ENCODE assay signal across 19 mouse cellular contexts in genomic region chr8:78655351-78656045, GRCm38 (mm10).
DNase-seq lines count a peak whose midpoint lies in the region; ATAC-seq and TF ChIP-seq lines count a peak whose summit lies in the region.
"Had no signal": no experiment of that assay in that cellular context is flagged by ENCODE, and none has a peak within 500 bp of the region (broad histone marks: within the 10 kb centered on the region; RNA-seq: fewer than 3 reads in every experiment).

No protein-coding gene starts in this region.

- H3K79me2 ChIP-seq in myocyte (ENCODE audit: control insufficient read depth, insufficient read depth) = no peaks in the 10 kb centered on the region

- WGBS in intestine, postnatal 0 days = 46% methylated on average over 1 of the region's 1 CpGs
- 36% methylated on average over 1 of the region's 1 CpGs for WGBS in intestine, embryonic 15.5 days

- no peak overlapping the region for H3K4me3 ChIP-seq in intestine, postnatal 0 days (ENCODE audit: low read depth, low read length)
- H3K4me3 ChIP-seq in intestine, embryonic 15.5 days (replicated peaks) = no peak overlapping the region
- H3K4me3 ChIP-seq in myocyte = no peak overlapping the region
- H3K4me3 ChIP-seq: neural tube, embryonic 13.5 days had no signal

- DNase-seq in 416B (ENCODE audit: low read depth) (peak; percentile 44), adipocyte (ENCODE audit: low spot score) (peak; percentile 10)
- no peak for DNase-seq in thymus, postnatal 4 days
- DNase-seq in cerebellum, adult 8-10 months = no peak
- no peak for DNase-seq in gastrocnemius, postnatal 36 days
- DNase-seq: B cell, adult 2 months; cerebellum, adult 11-12 months; gastrocnemius, postnatal 14 days; heart, postnatal 36 days; kidney, adult 8-10 months; kidney, postnatal 4 days; right cerebral cortex, postnatal 4 days had no signal

- TF ChIP-seq CTCF in intestine, postnatal 0 days (IDR thresholded peaks at IDR 0.05; ENCODE audit: low read depth) = peak; percentile 26; the same call in 1 of the 2 replicates

- H3K27ac ChIP-seq in intestine, postnatal 0 days (ENCODE audit: low read depth, low read length) = peak overlapping the region; percentile 57; the same call in 1 of the 2 replicates
- H3K27ac ChIP-seq in intestine, embryonic 15.5 days = no peak overlapping the region
- H3K27ac ChIP-seq: liver, embryonic 14.5 days; neural tube, embryonic 13.5 days had no signal

- H3K27me3 ChIP-seq in intestine, postnatal 0 days (replicated peaks; ENCODE audit: control insufficient read depth, insufficient read depth, low read length) = no peaks in the 10 kb centered on the region
- H3K27me3 ChIP-seq in intestine, embryonic 15.5 days (replicated peaks) = no peaks in the 10 kb centered on the region
- H3K27me3 ChIP-seq in myocyte (ENCODE audit: control insufficient read depth, insufficient read depth, insufficient read length) = no peaks in the 10 kb centered on the region
- H3K27me3 ChIP-seq: neural tube, embryonic 13.5 days had no signal

- no peak overlapping the region for H3K9ac ChIP-seq in intestine, postnatal 0 days (ENCODE audit: low read depth, low read length)
- no peak overlapping the region for H3K9ac ChIP-seq in intestine, embryonic 15.5 days
- H3K9ac ChIP-seq: liver, embryonic 14.5 days; neural tube, embryonic 13.5 days had no signal

- no peak for TF ChIP-seq POLR2A in myocyte (IDR thresholded peaks at IDR 0.05; ENCODE audit: insufficient read length, low read depth)

- peaks cover 9% of the 10 kb centered on the region; the same call in 1 of the 2 replicates for H3K4me1 ChIP-seq in intestine, postnatal 0 days (replicated peaks; ENCODE audit: control insufficient read depth, insufficient read depth, low read length)
- no peaks in the 10 kb centered on the region for H3K4me1 ChIP-seq in intestine, embryonic 15.5 days (replicated peaks)
- H3K4me1 ChIP-seq: neural tube, embryonic 13.5 days had no signal

- H3ac ChIP-seq in myocyte (ENCODE audit: control insufficient read depth, insufficient read length) = no peak overlapping the region

- H3K36me3 ChIP-seq in intestine, postnatal 0 days (ENCODE audit: control insufficient read depth, insufficient read depth) = no peaks in the 10 kb centered on the region
- H3K36me3 ChIP-seq in intestine, embryonic 15.5 days = no peaks in the 10 kb centered on the region
- H3K36me3 ChIP-seq in myocyte (ENCODE audit: control insufficient read depth, insufficient read depth) = no peaks in the 10 kb centered on the region
- H3K36me3 ChIP-seq: neural tube, embryonic 13.5 days had no signal

- no peak for ATAC-seq in intestine, postnatal 0 days
- ATAC-seq in intestine, embryonic 15.5 days = no peak
- ATAC-seq: hindbrain, embryonic 16.5 days had no signal

- intact Hi-C loops in gastrocnemius, postnatal 36 days (cut with DNase I) = loop anchor here (5.0 kb wide), 1 partner anchor 163 kb away; no protein-coding TSS in a partner anchor

- no peaks in the 10 kb centered on the region for H3K9me3 ChIP-seq in intestine, postnatal 0 days (ENCODE audit: control insufficient read depth)
- no peaks in the 10 kb centered on the region for H3K9me3 ChIP-seq in intestine, embryonic 15.5 days
- H3K9me3 ChIP-seq: neural tube, embryonic 13.5 days had no signal

- no peak overlapping the region for H3K4me2 ChIP-seq in intestine, postnatal 0 days (replicated peaks; ENCODE audit: low read depth)
- H3K4me2 ChIP-seq in intestine, embryonic 15.5 days (replicated peaks) = no peak overlapping the region
- peak overlapping the region; percentile 20 for H3K4me2 ChIP-seq in myocyte (ENCODE audit: low read depth)
- H3K4me2 ChIP-seq: heart, embryonic 11.5 days; neural tube, embryonic 13.5 days had no signal

TF ChIP-seq in myocyte, 11 proteins besides CTCF, POLR2A, EP300 and RAD21:
- no peak for TF ChIP-seq CEBPB (IDR thresholded peaks at IDR 0.05; ENCODE audit: insufficient read depth, poor library complexity, severe bottlenecking)
TF ChIP-seq in myocyte: peak in this region for 0.

Comparison
In these comparisons a context has a peak if more than half of its experiments do, and no peak if none do; other contexts are left out.
1. DNase-seq: peak in 416B (single experiment) and adipocyte (single experiment); none in thymus, postnatal 4 days (single experiment), cerebellum, adult 8-10 months (single experiment) and gastrocnemius, postnatal 36 days (0 of 2).